Mouse (Mus musculus): ENCODE measurements around the gene Wnt3a. TPM values are rescaled to one million over a fixed set of nuclear protein-coding genes. Genes with fewer than 3 reads are reported as not detected.

Gene Wnt3a
- not detected for total RNA-seq (2021)

GRCm38 (mm10) chr11:59290702-59291303, at the start of gene Wnt3a:
Gene Wnt3a (minus strand): TSS chr11:59290752.
- DNase-seq: no peak
- intact Hi-C loops (cut with DNase I): loop anchor here (10.0 kb wide), 1 partner anchor 356 kb away; the partner anchor contains the start of gene Rnf187

- no peak for DNase-seq
- intact Hi-C loops (cut with DNase I): no loop called here
These were observed 48.2 kb upstream of the Wnt3a start for GRCm38 (mm10) chr11:59338736-59339120.

GRCm38 (mm10) chr11:59337955-59338735, 47.6 kb upstream of the Wnt3a start:
- DNase-seq: peak; percentile 20 to 34
- intact Hi-C loops (cut with DNase I): no loop called here

GRCm38 (mm10) chr11:59336381-59336780, 45.8 kb upstream of the Wnt3a start:
- intact Hi-C loops (cut with DNase I): no loop called here
- DNase-seq: no peak

- intact Hi-C loops (cut with DNase I): no loop called here
- DNase-seq: no peak
These were observed 45.4 kb upstream of the Wnt3a start for GRCm38 (mm10) chr11:59335942-59336341.

GRCm38 (mm10) chr11:59335150-59335549, 44.6 kb upstream of the Wnt3a start:
- intact Hi-C loops (cut with DNase I): no loop called here
- no peak for DNase-seq

- DNase-seq: no peak
- intact Hi-C loops (cut with DNase I): no loop called here
These were observed 42.4 kb upstream of the Wnt3a start for GRCm38 (mm10) chr11:59332938-59333337.

- intact Hi-C loops (cut with DNase I): no loop called here
- DNase-seq: no peak
These were observed 40.8 kb upstream of the Wnt3a start for GRCm38 (mm10) chr11:59331167-59331869.

- DNase-seq: peak; percentile 64 to 78
These were observed 40.0 kb upstream of the Wnt3a start for GRCm38 (mm10) chr11:59330560-59330959.

GRCm38 (mm10) chr11:59329616-59330015, 39.1 kb upstream of the Wnt3a start:
- no peak for DNase-seq
- intact Hi-C loops (cut with DNase I): loop anchor here (1.0 kb wide), 1 partner anchor 20 kb away; no protein-coding TSS in a partner anchor

More at GRCm38 (mm10) chr11:59330560-59330959, 40.0 kb upstream of the Wnt3a start:
- intact Hi-C loops (cut with DNase I): loop anchor here (1.0 kb wide), 1 partner anchor 21 kb away; no protein-coding TSS in a partner anchor

GRCm38 (mm10) chr11:59327625-59328024, 37.1 kb upstream of the Wnt3a start:
- intact Hi-C loops (cut with DNase I): no loop called here
- no peak for DNase-seq

GRCm38 (mm10) chr11:59324777-59325176, 34.2 kb upstream of the Wnt3a start:
- intact Hi-C loops (cut with DNase I): no loop called here
- DNase-seq: no peak

- intact Hi-C loops (cut with DNase I): no loop called here
- DNase-seq: no peak
These were observed 32.4 kb upstream of the Wnt3a start for GRCm38 (mm10) chr11:59322988-59323387.

GRCm38 (mm10) chr11:59316517-59316916, 26.0 kb upstream of the Wnt3a start:
- DNase-seq: no peak
- intact Hi-C loops (cut with DNase I): no loop called here

GRCm38 (mm10) chr11:59313944-59314343, 23.4 kb upstream of the Wnt3a start:
- DNase-seq: no peak
- intact Hi-C loops (cut with DNase I): no loop called here

- no peak for DNase-seq
- intact Hi-C loops (cut with DNase I): no loop called here
These were observed 22.7 kb upstream of the Wnt3a start for GRCm38 (mm10) chr11:59313029-59313811.

GRCm38 (mm10) chr11:59312501-59312900, 21.9 kb upstream of the Wnt3a start:
- DNase-seq: no peak
- intact Hi-C loops (cut with DNase I): no loop called here

GRCm38 (mm10) chr11:59312060-59312459, 21.5 kb upstream of the Wnt3a start:
- intact Hi-C loops (cut with DNase I): no loop called here
- no peak for DNase-seq

GRCm38 (mm10) chr11:59309976-59310375, 19.4 kb upstream of the Wnt3a start:
- intact Hi-C loops (cut with DNase I): loop anchor here (1.0 to 5.0 kb wide), 4 partner anchors 20 to 259 kb away; no protein-coding TSS in a partner anchor
- no peak for DNase-seq

- DNase-seq: peak in 1 of 2 experiments; percentile 42
- intact Hi-C loops (cut with DNase I): loop anchor here (1.0 to 5.0 kb wide), 4 partner anchors 21 to 260 kb away; no protein-coding TSS in a partner anchor
These were observed 18.7 kb upstream of the Wnt3a start for GRCm38 (mm10) chr11:59309106-59309805.

Data from heart, postnatal 36 days (tissue).